Mouse (Mus musculus) mesoderm, embryonic 11.5 days (tissue): ENCODE data around the gene Dtd1.

Experiments
- DNase-seq: peaks from one replicate; pipeline ENCODE4 v3.0.0-alpha.2; 2012; ENCODE audit warnings: low read depth, low spot score

The Dtd1 gene

GRCm38 (mm10) chr2:144638719-144639118, 39.0 kb downstream of the Dtd1 start:
- no peak for DNase-seq

- no peak for DNase-seq
Observed at GRCm38 (mm10) chr2:144640101-144640500, 40.4 kb downstream of the Dtd1 start.

- no peak for DNase-seq
Observed at GRCm38 (mm10) chr2:144641991-144642390, 42.3 kb downstream of the Dtd1 start.

- no peak for DNase-seq
Observed at GRCm38 (mm10) chr2:144646360-144646759, 46.7 kb downstream of the Dtd1 start.

- DNase-seq = no peak
Observed at GRCm38 (mm10) chr2:144647151-144647550, 47.5 kb downstream of the Dtd1 start.

- DNase-seq = no peak
Observed at GRCm38 (mm10) chr2:144649960-144650359, 50.3 kb downstream of the Dtd1 start.

- DNase-seq = no peak
Observed at GRCm38 (mm10) chr2:144652841-144653240, 53.1 kb downstream of the Dtd1 start.

GRCm38 (mm10) chr2:144655307-144655706, 55.6 kb downstream of the Dtd1 start:
- DNase-seq = no peak

GRCm38 (mm10) chr2:144668507-144668906, 68.8 kb downstream of the Dtd1 start:
- no peak for DNase-seq

GRCm38 (mm10) chr2:144670289-144670930, 70.7 kb downstream of the Dtd1 start:
- DNase-seq = no peak

- no peak for DNase-seq
Observed at GRCm38 (mm10) chr2:144672397-144672796, 72.7 kb downstream of the Dtd1 start.

GRCm38 (mm10) chr2:144676546-144677228, 77.0 kb downstream of the Dtd1 start:
- peak; percentile 30 for DNase-seq

- DNase-seq = no peak
Observed at GRCm38 (mm10) chr2:144677229-144677571, 77.5 kb downstream of the Dtd1 start.

- no peak for DNase-seq
Observed at GRCm38 (mm10) chr2:144678779-144679178, 79.1 kb downstream of the Dtd1 start.

GRCm38 (mm10) chr2:144679394-144679793, 79.7 kb downstream of the Dtd1 start:
- DNase-seq = no peak

GRCm38 (mm10) chr2:144692219-144692732, 92.6 kb downstream of the Dtd1 start:
- no peak for DNase-seq

GRCm38 (mm10) chr2:144692777-144693176, 93.1 kb downstream of the Dtd1 start:
- DNase-seq = no peak

- DNase-seq = no peak
Observed at GRCm38 (mm10) chr2:144694923-144695322, 95.2 kb downstream of the Dtd1 start.

GRCm38 (mm10) chr2:144698046-144698445, 98.3 kb downstream of the Dtd1 start:
- no peak for DNase-seq

- no peak for DNase-seq
Observed at GRCm38 (mm10) chr2:144700608-144701007, 100.9 kb downstream of the Dtd1 start.

GRCm38 (mm10) chr2:144701415-144702149, 101.9 kb downstream of the Dtd1 start:
- DNase-seq = no peak

- DNase-seq = peak; percentile 63
Observed at GRCm38 (mm10) chr2:144709285-144709684, 109.6 kb downstream of the Dtd1 start.

- no peak for DNase-seq
Observed at GRCm38 (mm10) chr2:144709704-144710103, 110.0 kb downstream of the Dtd1 start.
